Mouse (Mus musculus): ENCODE measurements around the gene Paics.
"Not testable (repeated sequence)": the region's sequence is repeated elsewhere in the genome, so short reads cannot be mapped to it uniquely, and the experiment has no call there.

The Paics gene

GRCm38 (mm10) chr5:76952112-76953040 is 1.3 kb downstream of the Paics start:
- DNase-seq (ENCODE audit: low spot score in 2 of 2) = no peak

- no peak for DNase-seq (ENCODE audit: low spot score in 2 of 2)
These were observed 2.7 kb downstream of the Paics start for GRCm38 (mm10) chr5:76953794-76954193.

GRCm38 (mm10) chr5:76954271-76954900 is 3.3 kb downstream of the Paics start:
- DNase-seq (ENCODE audit: low spot score in 2 of 2) = no peak

GRCm38 (mm10) chr5:76955474-76955873 is 4.4 kb downstream of the Paics start:
- DNase-seq (ENCODE audit: low spot score in 2 of 2) = no peak

- no peak for DNase-seq (ENCODE audit: low spot score in 2 of 2)
These were observed 6.8 kb downstream of the Paics start for GRCm38 (mm10) chr5:76957954-76958353.

GRCm38 (mm10) chr5:76959587-76959986 is 8.5 kb downstream of the Paics start:
- DNase-seq (ENCODE audit: low spot score in 2 of 2) = no peak

- no peak for DNase-seq (ENCODE audit: low spot score in 2 of 2)
These were observed 11.4 kb downstream of the Paics start for GRCm38 (mm10) chr5:76962545-76962944.

GRCm38 (mm10) chr5:76964651-76965050 is 13.5 kb downstream of the Paics start:
- DNase-seq (ENCODE audit: low spot score in 2 of 2) = no peak

- no peak for DNase-seq (ENCODE audit: low spot score in 2 of 2)
These were observed 18.1 kb downstream of the Paics start for GRCm38 (mm10) chr5:76969250-76969649.

GRCm38 (mm10) chr5:76971115-76971514 is 20.0 kb downstream of the Paics start:
- DNase-seq (ENCODE audit: low spot score in 2 of 2) = not testable (repeated sequence)

GRCm38 (mm10) chr5:76973488-76973887 is 22.4 kb downstream of the Paics start:
- no peak for DNase-seq (ENCODE audit: low spot score in 2 of 2)

- no peak for DNase-seq (ENCODE audit: low spot score in 2 of 2)
These were observed 23.1 kb downstream of the Paics start for GRCm38 (mm10) chr5:76974207-76974553.

- peak; percentile 68 to 75 for DNase-seq (ENCODE audit: low spot score in 2 of 2)
These were observed 23.6 kb downstream of the Paics start, which contains the start of gene Srp72 for GRCm38 (mm10) chr5:76974554-76975285. TSS of gene Srp72 (plus strand) at chr5:76974683.

GRCm38 (mm10) chr5:76975736-76976135 is 24.6 kb downstream of the Paics start:
- DNase-seq (ENCODE audit: low spot score in 2 of 2) = no peak

- no peak for DNase-seq (ENCODE audit: low spot score in 2 of 2)
These were observed 32.9 kb downstream of the Paics start for GRCm38 (mm10) chr5:76984015-76984414.

GRCm38 (mm10) chr5:76990789-76991188 is 39.7 kb downstream of the Paics start:
- no peak for DNase-seq (ENCODE audit: low spot score in 2 of 2)

- no peak for DNase-seq (ENCODE audit: low spot score in 2 of 2)
These were observed 42.2 kb downstream of the Paics start for GRCm38 (mm10) chr5:76993174-76993814.

- peak in 1 of 2 experiments; percentile 56 for DNase-seq (ENCODE audit: low spot score in 2 of 2)
These were observed 47.3 kb downstream of the Paics start for GRCm38 (mm10) chr5:76998416-76998815.

GRCm38 (mm10) chr5:77001192-77001591 is 50.1 kb downstream of the Paics start:
- DNase-seq (ENCODE audit: low spot score in 2 of 2) = no peak

GRCm38 (mm10) chr5:77004051-77004821 is 53.1 kb downstream of the Paics start, which contains the start of gene Arl9:
TSS of gene Arl9 (plus strand) at chr5:77004055.
- DNase-seq (ENCODE audit: low spot score in 2 of 2) = no peak

- DNase-seq (ENCODE audit: low spot score in 2 of 2) = no peak
These were observed 59.2 kb downstream of the Paics start for GRCm38 (mm10) chr5:77010352-77010751.
